Mouse (Mus musculus) monocyte, adult 5-6 weeks (primary cell): ENCODE measurements around the gene Shisa7. TPM values are rescaled to one million over a fixed set of nuclear protein-coding genes. Genes with fewer than 3 reads are reported as not detected.
"Not testable (repeated sequence)": the region's sequence is repeated elsewhere in the genome, so short reads cannot be mapped to it uniquely, and the experiment has no call there.

Experiments
- ATAC-seq: fragments of 153-309, 156-312 bp; replicated peaks from 2 replicates; pipeline ENCODE4 v1.8.0; 2017; ENCODE audit warnings: mild to moderate bottlenecking; ENCODE audit not compliant: low TSS enrichment, insufficient number of reproducible peaks, severe bottlenecking, poor library complexity, low FRiP score
- total RNA-seq: library from RNA; stranded (forward); fragments of 200-1000, 200-491, 200-594 nt; gene quantifications from 3 replicates; pipeline ENCODE4 v1.2.3, GENCODE M21; 2017

Shisa7 gene
- total RNA-seq: 0.11 TPM in 1 of 3 replicates, not detected in the others

DNA sequence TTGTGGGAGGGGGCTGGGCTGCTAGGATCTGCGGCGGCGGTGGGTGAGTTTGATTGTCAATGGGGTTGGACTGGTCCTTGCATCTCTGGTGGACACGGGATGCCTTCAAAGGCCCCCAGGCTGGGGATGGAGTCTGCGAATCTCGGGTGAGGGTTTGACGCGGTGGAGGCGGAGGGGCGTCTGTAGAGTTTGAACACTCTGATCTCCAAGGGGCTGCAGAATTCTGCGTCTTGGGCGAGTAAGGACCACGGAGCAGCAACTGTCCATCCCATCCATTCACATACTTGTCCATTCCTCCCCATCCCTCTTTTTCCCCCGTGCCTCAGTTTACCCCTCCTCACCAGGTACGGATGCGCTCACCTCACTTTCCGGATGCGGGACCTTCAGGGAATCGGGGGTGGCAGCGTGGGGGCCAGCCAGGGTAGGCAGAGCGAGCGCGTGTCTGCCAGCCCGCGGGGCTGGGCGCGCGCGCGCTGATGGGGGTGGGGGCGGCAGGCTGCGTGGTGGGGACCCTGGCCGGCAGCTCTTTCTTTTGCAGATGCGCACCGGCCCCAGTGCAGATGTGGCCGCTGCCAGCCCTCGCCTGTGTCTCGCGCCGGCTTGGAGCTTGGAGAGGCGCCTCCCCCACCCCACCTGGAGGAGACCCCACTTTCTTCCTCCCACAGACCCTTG lies at the start of gene Shisa7:
Gene Shisa7 (minus strand): TSS at position 452 of the 672 bp plus-strand sequence.
- no peak for ATAC-seq

DNA sequence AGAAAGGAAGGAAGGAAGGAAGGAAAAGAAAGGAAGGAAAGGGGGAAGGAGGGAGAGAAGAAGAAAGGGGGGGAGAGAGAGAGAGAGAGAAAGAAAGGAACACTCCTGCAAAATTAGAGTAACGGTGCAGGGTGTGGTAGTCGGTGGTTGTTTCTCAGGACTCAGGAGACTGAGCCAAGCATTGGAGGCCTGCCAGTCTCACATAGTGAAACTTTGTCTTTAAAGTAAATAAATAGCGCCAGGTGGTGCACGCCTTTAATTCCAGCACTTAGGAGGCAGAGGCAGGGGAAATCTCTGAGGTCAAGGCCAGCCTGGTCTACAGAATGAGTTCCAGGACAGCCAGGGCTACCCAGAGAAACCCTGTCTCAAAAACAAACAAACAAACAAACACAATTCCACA lies 42.2 kb upstream of the Shisa7 start:
- no peak for ATAC-seq

DNA sequence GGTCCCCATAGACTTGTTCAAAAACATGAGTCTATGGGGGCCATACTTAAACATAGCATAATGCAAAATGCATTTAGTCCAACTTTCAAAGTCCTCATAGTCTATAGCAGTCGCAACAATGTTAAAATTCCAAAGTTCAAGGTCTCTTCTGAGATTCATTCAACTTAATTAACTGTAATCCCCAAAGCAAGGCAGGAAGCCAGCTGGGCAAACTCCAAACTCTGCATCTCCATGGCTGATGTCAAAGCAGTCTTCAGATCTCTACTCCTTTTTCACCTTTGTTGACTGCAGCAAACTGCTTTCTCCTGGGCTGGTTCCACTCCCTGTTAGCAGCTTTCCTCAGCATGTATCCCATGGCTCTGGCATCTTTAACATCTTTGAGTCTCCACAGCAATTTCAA lies 34.5 kb upstream of the Shisa7 start:
- ATAC-seq: not testable (repeated sequence)

DNA sequence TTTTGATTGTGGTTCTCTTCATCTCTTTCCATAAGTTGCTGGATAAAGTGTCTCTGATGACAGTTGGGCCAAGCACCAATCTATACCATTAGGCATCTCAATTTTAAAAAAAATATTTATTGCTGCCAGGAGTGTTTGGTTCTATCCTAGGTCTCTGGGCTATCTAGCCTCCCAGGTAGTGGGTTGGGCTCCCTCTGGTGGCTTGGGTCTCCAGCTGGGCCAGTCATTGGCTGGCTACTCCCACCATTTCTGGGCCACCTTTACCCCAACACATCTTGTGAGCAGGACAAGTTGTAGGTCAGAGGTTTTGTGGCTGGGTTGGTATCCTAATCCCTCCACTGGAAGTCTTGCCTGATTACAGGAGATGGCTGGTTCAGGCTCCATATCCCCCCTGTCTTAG lies 33.7 kb upstream of the Shisa7 start:
- ATAC-seq: no peak

DNA sequence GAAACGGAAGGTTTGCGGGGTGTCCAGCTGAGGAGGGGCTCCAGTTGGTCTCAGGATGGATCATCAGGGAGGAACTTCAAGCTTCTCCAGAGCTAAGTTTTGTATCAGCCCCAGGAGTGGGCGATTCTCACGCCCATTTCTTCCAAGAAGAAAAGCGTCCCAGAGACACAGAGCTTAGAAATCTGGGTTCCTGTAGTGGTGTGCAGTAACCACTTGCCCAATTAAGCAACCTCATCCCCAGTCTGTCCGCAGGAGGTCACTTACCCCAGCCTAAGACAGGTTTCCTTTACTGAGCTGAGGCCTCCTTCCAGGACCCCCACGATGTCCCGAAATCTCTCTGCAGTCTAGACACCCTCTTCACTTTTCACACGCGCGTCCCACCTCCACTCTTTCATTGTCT lies 32.7 kb upstream of the Shisa7 start:
- no peak for ATAC-seq

DNA sequence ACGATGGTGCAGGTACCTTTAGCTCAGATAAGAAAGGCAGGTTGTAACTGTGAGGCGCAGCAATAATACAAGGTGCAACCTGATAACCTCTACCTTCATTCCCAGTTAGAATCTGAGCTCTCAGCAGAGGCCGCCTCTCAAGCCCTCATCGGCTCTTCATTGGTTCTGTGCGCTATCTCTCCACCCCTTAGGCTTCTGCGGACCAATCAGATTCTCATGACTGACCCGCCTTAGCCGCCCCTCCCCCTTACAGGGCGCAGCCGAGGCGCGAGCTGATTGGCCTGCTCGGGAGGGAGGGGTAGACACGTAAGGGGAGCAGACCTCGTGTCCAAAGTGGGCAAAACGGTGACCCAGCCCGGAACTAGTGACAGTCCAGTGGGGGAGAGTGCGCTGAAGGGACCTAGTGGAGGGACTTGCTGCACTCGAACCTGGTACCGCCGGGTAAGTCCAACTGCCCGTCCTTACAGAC lies 32.3 kb upstream of the Shisa7 start, which contains the start of gene Isoc2a:
Gene Isoc2a (plus strand): TSS at position 401 of the 469 bp plus-strand sequence.
- peak; percentile 100 for ATAC-seq

DNA sequence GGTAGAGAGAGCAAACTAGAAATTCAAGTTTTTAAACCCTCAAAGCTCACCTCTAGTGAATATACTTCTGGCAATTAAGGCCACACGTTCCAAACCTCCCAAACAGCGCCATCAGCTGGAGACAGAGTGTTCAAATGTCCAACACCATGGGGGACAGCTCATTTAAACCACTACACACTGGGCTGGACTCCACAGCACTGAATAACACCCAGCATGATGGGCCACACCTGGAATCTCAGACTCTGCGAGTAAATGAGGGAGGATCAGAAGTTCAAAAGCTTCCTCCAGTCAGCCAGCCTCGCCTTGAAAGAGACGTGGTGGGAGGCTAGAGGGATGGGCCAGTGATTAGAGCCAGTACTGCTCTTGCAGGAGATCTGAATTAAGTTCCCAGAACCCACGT lies 25.6 kb upstream of the Shisa7 start, which contains the start of gene Isoc2b:
Gene Isoc2b (minus strand): TSS at position 126 of the 400 bp plus-strand sequence.
- no peak for ATAC-seq

DNA sequence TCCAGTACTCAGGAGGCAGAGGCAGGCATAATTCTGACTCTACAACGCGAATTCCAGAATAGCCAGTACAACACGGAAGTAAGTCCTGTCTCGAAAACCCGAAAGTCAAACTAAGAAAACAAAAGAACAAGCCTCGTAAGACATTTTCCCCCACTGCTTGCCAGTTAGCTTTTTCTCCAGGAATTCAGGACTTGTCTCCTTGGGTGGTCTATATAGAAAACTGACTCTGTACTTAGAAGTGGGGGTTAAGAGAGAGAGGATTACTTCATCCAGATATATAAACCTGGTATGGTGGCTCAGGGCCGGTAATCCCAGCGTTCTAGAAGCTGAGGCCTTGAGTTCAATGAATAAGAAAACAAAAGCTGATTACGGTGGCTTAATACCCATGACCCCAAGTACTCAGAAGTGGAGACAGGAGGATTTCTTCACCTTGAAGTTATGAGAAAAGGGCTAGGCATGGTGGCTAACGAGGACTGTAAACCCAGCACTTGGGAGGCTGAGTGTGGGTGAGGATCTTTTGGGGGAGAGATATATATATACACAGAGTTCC lies 22.2 kb upstream of the Shisa7 start:
- ATAC-seq: 0 out of 2 replicates have a peak, but pooled peaks have one; percentile 0

DNA sequence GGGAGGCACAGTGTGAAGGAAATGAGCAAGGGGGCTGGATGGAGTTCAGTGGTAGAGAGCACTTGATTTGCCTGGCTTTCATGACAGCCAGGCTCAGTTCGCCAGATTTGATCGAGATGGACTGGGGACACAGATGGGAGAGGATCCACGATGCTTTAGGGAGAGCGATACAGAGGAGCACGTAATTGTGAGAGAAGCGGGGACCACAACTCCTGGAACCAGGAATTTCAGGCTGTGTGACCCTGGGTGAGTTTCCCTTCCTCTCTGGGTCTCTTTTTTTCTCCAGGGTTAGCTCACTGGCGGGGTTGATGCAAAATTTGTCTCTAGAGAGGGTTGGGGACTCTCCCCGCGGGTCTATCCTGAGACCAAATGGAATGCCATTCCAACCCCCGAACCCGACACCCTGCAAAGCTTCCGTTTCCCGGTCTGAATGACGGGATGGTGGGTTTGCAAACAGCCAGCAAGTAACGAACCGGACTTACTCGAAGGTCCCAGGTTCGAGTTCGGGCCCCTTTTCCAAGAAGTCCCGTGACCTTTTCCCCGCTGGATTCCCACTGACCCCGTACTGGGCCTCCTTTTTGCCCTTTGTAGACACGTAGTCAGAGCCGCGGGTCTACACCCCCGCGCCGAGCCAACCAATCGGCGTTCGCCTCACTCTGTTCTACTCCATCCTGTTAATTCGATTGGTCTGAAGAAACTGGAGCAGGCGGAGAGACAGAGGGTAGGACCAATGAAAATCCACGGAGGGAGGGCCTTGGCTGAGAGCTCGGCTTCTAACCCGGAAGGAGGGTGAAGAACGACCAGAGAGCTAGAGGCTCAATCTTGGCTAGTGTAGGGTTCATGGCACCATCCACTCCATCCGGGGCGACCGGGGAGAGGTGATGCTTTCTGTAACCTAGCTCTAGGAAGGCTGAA lies 21.3 kb upstream of the Shisa7 start:
- peak; percentile 97 for ATAC-seq

DNA sequence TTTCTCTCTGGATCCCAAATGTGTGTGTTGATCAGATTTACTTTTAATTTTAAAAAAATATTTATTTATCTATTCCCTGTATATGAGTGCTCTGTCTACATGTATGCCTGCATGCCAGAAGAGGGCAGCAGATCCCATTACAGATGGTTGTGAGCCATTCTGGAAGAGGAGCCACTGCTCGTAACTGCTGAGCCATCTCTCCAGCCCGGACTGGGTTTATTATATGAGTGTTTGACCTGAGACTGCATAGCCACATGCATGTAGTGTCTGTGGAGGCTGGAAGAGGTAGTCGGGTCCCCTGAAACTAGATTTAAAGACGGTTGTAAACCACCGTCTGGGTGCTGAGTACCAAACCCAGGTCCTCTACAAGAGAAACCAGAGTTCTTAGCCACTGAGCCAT lies 20.6 kb upstream of the Shisa7 start:
- ATAC-seq: no peak

DNA sequence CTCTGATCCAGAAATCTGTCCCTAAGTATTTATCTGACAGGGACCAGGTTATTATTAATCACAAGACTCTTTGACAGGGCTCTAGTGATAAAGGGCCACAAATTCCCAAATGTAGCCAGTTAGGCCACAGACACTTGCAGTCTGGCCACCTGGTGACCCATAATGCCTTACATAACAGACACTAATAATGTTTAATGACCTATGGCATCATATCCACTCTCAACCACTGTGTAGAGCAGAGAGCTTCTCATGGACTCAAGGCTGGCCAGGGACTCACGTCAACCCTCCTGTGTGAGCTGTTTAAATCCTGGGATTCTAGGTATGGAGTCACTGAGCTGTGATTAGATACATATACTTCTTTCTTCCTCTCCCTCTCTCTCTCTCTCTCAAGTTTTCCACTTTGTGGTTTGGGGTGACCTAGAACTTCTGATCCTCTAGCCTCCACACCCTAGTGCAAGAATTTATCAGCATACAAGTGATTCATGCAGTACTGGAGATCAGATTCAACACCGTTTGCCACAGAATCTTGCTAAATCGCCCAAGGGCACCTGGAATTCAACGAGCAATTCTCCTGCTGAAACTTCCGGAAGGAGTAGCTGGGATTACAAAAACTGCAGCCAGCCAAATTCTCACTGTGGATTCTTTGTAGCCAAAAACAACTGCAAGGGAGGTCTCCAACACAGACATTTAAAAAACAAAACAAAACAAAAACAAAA lies 19.8 kb upstream of the Shisa7 start:
- no peak for ATAC-seq

DNA sequence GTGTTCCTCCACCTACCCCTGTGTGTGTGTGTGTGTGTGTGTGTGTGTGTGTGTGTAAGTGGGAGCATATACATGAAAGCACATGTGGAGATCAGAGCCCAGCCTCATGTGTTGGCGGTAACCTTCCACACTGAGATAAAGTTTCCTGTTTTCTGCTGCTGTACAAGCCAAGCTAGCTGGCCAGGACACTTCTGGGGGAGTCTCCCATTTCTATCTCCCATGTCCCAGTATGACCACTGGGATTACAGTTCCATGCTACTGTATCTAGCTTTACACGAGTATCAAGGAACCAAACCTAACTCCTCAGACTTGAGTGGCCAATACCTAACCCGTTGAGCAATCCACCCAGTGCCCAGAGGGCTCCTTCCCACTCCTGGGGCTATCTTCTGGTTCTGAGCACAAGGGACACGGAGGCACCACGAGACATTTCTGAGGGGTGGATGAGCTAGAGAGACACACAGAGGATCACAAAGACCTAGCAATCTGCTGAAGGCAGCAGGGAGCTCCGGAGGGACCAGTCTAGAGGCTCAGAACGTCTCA lies 19.1 kb upstream of the Shisa7 start:
- no peak for ATAC-seq

DNA sequence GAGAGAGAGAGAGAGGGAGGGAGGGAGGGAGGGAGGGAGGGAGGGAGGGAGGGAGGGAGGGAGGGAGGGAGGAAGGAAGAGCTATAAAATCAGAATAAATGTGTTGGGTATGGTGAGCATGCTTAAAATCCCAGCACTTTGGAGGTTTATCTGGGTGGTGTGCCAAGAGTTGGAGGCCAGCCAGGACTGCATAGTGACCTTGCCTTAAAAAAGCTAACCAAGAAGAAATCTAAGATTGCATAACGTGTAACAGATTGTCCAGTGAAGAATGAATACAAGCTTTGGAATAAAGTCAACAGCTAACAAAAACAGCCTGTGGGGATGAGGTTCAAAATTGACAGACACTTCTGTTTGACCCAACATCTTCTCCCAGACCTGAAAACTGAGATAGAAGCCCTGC lies 18.5 kb upstream of the Shisa7 start:
- ATAC-seq: no peak

DNA sequence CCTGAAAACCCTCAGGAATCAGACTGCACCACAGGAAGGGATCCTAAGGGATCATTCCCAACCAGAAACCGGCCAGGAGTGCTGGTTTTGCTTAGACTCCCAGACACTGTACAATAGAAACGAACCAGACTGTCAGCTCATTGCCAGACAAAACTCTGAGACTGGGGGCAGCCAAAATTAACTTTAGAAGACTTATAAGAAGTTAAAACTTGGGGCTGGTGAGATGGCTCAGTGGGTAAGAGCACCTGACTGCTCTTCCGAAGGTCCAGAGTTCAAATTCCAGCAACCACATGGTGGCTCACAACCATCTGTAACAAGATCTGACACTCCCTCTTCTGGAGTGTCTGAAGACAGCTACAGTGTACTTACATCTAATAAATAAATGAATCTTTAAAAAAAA lies 16.4 kb upstream of the Shisa7 start:
- not testable (repeated sequence) for ATAC-seq

DNA sequence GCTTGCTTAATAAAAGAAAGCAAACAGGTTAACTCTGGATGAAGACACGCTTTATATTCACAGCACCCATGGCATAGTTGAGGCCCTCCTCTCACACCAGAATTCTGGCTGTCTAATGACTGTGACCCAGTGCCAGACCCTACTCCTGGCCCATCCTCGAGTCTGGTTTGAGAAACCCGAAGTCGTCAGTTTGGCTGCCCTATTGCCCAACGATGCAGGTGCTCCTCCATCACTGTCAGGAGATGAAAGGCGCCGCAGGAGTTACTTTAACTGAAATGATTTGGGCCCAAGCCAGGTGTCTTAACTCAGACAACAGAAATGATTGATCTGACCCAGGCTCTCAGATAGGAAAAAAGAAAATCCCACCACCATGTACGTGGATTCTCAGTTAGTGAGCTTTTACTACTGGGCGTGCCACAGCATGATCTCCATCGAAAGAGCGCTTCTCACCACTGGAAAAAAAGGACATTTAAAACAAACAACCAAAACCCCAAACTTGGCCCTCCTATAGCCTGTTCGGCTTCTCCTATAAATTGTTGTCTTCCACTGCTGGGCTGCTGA lies 15.0 kb upstream of the Shisa7 start:
- ATAC-seq: no peak

DNA sequence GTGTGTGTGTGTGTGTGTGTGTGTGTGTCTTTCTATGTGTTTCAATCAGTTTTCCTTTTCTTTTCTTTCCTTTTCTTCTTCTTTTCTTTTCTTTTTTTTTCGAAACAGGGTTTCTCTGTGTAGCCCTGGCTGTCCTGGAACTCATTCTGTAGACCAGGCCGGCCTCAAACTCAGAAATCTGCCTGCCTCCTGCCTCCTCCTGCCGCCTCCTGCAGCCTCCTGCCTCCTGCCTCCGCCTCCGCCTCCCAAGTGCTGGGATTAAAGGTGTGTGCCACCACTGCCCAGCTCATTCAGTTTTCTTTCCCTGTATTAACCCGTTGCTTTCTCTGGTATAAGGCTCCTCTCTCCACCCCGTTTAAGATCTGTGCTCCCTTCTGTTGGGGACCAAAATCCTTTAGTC lies 12.8 kb upstream of the Shisa7 start:
- ATAC-seq: no peak

DNA sequence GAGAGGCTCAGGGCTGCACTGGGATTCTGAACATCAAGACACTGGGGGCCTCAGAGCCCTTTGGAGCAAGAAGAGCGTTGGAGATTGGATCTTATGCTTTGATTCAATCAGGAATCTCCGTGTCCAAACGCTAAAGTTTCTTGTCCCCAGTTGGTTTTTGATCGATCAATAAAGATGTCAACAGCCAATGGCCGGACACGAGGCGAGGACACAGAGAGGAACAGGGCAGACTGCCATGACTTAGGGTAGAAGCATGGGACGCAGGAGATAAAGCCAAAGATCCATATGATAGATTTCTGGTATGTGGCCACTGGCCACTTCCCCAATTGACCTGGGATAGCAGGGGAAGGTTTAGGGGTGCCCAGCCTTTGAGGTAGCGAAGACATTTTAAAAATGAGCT lies 12.0 kb upstream of the Shisa7 start:
- no peak for ATAC-seq

DNA sequence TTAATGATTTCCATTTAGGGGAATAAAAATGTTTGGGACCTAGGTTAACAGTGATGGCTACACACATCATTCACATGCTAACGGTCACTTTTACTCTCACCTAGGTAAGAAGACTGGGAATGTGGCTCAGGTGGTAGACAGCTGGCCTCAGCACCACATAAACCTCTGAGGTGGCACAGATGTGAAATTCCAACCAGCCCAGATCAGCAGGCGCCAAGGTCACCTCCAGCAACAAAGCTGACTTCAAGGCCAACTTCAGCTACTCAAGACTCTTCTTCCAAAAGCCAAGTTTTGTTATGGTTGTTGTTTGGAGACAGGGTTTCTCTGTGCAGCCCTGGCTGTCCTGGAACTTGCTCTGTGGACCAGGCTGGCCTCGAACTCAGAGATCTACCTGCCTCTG lies 9.1 kb upstream of the Shisa7 start:
- ATAC-seq: no peak
